Mouse (Mus musculus) right cerebral cortex, postnatal 10 days (tissue): ENCODE data around the gene Tor1b.

Experiments used
- DNase-seq, 2 experiments: peaks; one replicate each; pipeline ENCODE4 v3.0.0; 2021; ENCODE audit warnings: low spot score in 2 of 2

Gene Tor1b

GRCm38 (mm10) chr2:30990221-30990620, 37.5 kb downstream of the Tor1b start:
- no peak for DNase-seq

- no peak for DNase-seq
These were observed 42.1 kb downstream of the Tor1b start for GRCm38 (mm10) chr2:30994853-30995252.

- no peak for DNase-seq
These were observed 42.8 kb downstream of the Tor1b start for GRCm38 (mm10) chr2:30995432-30995996.

- DNase-seq = no peak
These were observed 45.9 kb downstream of the Tor1b start for GRCm38 (mm10) chr2:30998443-30999260.

GRCm38 (mm10) chr2:31002857-31003256, 50.1 kb downstream of the Tor1b start:
- no peak for DNase-seq

- no peak for DNase-seq
These were observed 52.7 kb downstream of the Tor1b start for GRCm38 (mm10) chr2:31005453-31005852.

GRCm38 (mm10) chr2:31006434-31006833, 53.7 kb downstream of the Tor1b start:
- DNase-seq = no peak

GRCm38 (mm10) chr2:31007208-31007607, 54.4 kb downstream of the Tor1b start:
- no peak for DNase-seq
